Comparison of ENCODE assay signal across 9 mouse cellular contexts in the genomic region with DNA sequence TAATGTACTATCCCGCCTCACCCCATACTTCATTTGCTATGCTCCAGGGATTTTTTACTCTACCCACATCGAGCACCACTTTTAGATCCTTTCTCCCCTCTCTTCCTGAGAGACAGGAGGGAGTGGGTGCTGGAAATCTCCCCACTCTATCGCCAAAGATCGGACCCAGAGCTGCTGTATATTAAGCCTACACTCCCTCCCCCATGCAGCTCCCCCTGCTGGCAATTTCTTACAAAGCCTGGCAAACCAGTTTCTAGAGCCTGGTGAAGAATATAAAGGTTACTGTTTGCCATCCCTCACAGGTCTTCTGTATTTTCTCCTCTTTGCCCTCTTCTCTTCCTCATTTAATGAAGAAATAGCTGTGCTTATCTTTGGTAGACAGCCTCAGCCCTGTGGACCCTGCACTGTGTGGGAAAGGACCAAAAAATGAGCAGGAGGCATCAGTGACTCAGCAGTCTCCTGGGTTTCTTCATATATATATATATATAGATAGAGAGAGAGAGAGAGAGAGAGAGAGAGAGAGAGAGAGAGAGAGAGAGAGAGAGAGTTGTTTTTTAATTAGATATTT. TPM values are rescaled to one million over a fixed set of nuclear protein-coding genes. Genes with fewer than 3 reads are reported as not detected.
DNase-seq lines count a peak whose midpoint lies in the region; ATAC-seq and TF ChIP-seq lines count a peak whose summit lies in the region.
"Had no signal": no experiment of that assay in that cellular context is flagged by ENCODE, and none has a peak within 500 bp of the region (broad histone marks: within the 10 kb centered on the region; RNA-seq: fewer than 3 reads in every experiment).

No protein-coding gene starts in this region.

- no peak overlapping the region for H3K4me2 ChIP-seq in intestine, postnatal 0 days (replicated peaks; ENCODE audit: low read depth)
- H3K4me2 ChIP-seq: liver, embryonic 15.5 days had no signal

- TF ChIP-seq CTCF in intestine, postnatal 0 days (IDR thresholded peaks at IDR 0.05; ENCODE audit: low read depth): peak; percentile 72

- H3K9me3 ChIP-seq in intestine, postnatal 0 days (ENCODE audit: control insufficient read depth): no peaks in the 10 kb centered on the region
- H3K9me3 ChIP-seq: liver, embryonic 15.5 days had no signal

- 0 out of 2 replicates have a peak, but pooled peaks have one; percentile 57 for ATAC-seq in intestine, postnatal 0 days

- no peaks in the 10 kb centered on the region for H3K27me3 ChIP-seq in intestine, postnatal 0 days (replicated peaks; ENCODE audit: control insufficient read depth, insufficient read depth, low read length)
- H3K27me3 ChIP-seq: liver, embryonic 15.5 days had no signal

- WGBS in intestine, postnatal 0 days: 47% methylated on average over 4 of the region's 4 CpGs

- no peak overlapping the region for H3K27ac ChIP-seq in intestine, postnatal 0 days (ENCODE audit: low read depth, low read length)
- H3K27ac ChIP-seq: liver, embryonic 15.5 days had no signal

- H3K9ac ChIP-seq in intestine, postnatal 0 days (ENCODE audit: low read depth, low read length): no peak overlapping the region
- H3K9ac ChIP-seq: liver, embryonic 15.5 days had no signal

- H3K36me3 ChIP-seq in intestine, postnatal 0 days (ENCODE audit: control insufficient read depth, insufficient read depth): no peaks in the 10 kb centered on the region
- H3K36me3 ChIP-seq: liver, embryonic 15.5 days had no signal

- no peak overlapping the region for H3K4me3 ChIP-seq in intestine, postnatal 0 days (ENCODE audit: low read depth, low read length)
- H3K4me3 ChIP-seq: liver, embryonic 15.5 days had no signal

- peak; percentile 52 to 53 for DNase-seq in adrenal gland, adult 18-20 months (ENCODE audit: low spot score in 2 of 2)
- DNase-seq in adrenal gland, postnatal 4 days (ENCODE audit: low spot score in 2 of 2): no peak
- peak; percentile 42 for DNase-seq in kidney, postnatal 10 days
- DNase-seq in kidney, adult 9 months: no peak
- DNase-seq in R1 (ENCODE audit: low read depth, low spot score): peak; percentile 63
- DNase-seq in right cerebral cortex, postnatal 14 days: peak; percentile 40
- no peak for DNase-seq in spleen, postnatal 4 days (ENCODE audit: low spot score in 2 of 2)

- no peaks in the 10 kb centered on the region for H3K4me1 ChIP-seq in intestine, postnatal 0 days (replicated peaks; ENCODE audit: control insufficient read depth, insufficient read depth, low read length)
- H3K4me1 ChIP-seq: liver, embryonic 15.5 days had no signal

RNA-seq across cellular contexts. Expression of a gene that starts 22.2 kb away (rescaled TPM):
- total RNA-seq in adrenal gland, adult 18-20 months (2021): 10 to 100 TPM; 28.6 to 51.8 TPM
- total RNA-seq in adrenal gland, postnatal 4 days (2021): 10 to 100 TPM; 39.6 to 40.3 TPM
- 27.5 and 28.0 TPM in 2 replicates for polyA plus RNA-seq in intestine, postnatal 0 days (2015; fragmentation: Nextera tagmentation; extraction: Ambion mirVana)

RNA-seq across cellular contexts. Expression of a gene that starts 36.8 kb away (rescaled TPM):
- under 1 TPM; 0.45 to 0.60 TPM for total RNA-seq in adrenal gland, adult 18-20 months (2021)
- total RNA-seq in adrenal gland, postnatal 4 days (2021): under 1 TPM; 0.31 TPM
- polyA plus RNA-seq in intestine, postnatal 0 days (2015; fragmentation: Nextera tagmentation; extraction: Ambion mirVana): 0.09 TPM in 1 of 2 replicates, not detected in the other
- polyA plus RNA-seq: liver, embryonic 15.5 days had no signal

RNA-seq across cellular contexts. Expression of a gene that starts 59.9 kb away (rescaled TPM):
- total RNA-seq in adrenal gland, adult 18-20 months (2021): 10 to 100 TPM; 23.6 to 31.1 TPM
- 10 to 100 TPM; 32.1 to 35.0 TPM for total RNA-seq in adrenal gland, postnatal 4 days (2021)
- polyA plus RNA-seq in intestine, postnatal 0 days (2015; fragmentation: Nextera tagmentation; extraction: Ambion mirVana): 25.0 and 27.7 TPM in 2 replicates

Comparison
In these comparisons a context has a peak if more than half of its experiments do, and no peak if none do; other contexts are left out.
1. DNase-seq: peak in adrenal gland, adult 18-20 months (2 of 2), kidney, postnatal 10 days (single experiment), R1 (single experiment) and right cerebral cortex, postnatal 14 days (single experiment); none in adrenal gland, postnatal 4 days (0 of 2), kidney, adult 9 months (single experiment) and spleen, postnatal 4 days (0 of 2).